Mouse (Mus musculus) MEL (cell line): ENCODE results near the gene Hspa12a. TPM values are rescaled to one million over a fixed set of nuclear protein-coding genes. Genes with fewer than 3 reads are reported as not detected.

ENCODE experiments used
- DNase-seq: peaks from one replicate; pipeline ENCODE4 v3.0.0; 2011; ENCODE audit warnings: low read depth, low spot score
- H3K27ac ChIP-seq: 2 replicates; pipeline ENCODE4 v1.5.1; 2012; ENCODE audit warnings: low read depth, mild to moderate bottlenecking, control low read depth, low read length, moderate library complexity; ENCODE audit not compliant: control insufficient read depth
- H3K27me3 ChIP-seq, 2 experiments: fragments of 150-350 bp in 1 of 2; sonication (generic) in 1 of 2; 2 replicates each; pipeline ENCODE4 v1.6.1; 2012; ENCODE audit warnings: low read length in 2 of 2, mild to moderate bottlenecking in 2 of 2, improper control_type of control experiment in 1 of 2, moderate library complexity in 1 of 2; ENCODE audit not compliant: insufficient read depth in 2 of 2, control insufficient read depth in 1 of 2
- H3K36me3 ChIP-seq, 2 experiments: 2 replicates each; pipeline ENCODE4 v1.6.1; 2012 to 2014; ENCODE audit warnings: low read length in 2 of 2, improper control_type of control experiment in 1 of 2, inconsistent platforms in 1 of 2, mild to moderate bottlenecking in 1 of 2; ENCODE audit not compliant: insufficient read depth in 2 of 2, control insufficient read depth in 1 of 2
- H3K4me1 ChIP-seq, 2 experiments: fragments of 150-350 bp in 1 of 2; sonication (generic) in 1 of 2; 2 replicates each; pipeline ENCODE4 v1.6.1; 2012; ENCODE audit warnings: low read length in 2 of 2, improper control_type of control experiment in 1 of 2, mild to moderate bottlenecking in 1 of 2; ENCODE audit not compliant: insufficient read depth in 2 of 2, control insufficient read depth in 1 of 2
- H3K4me3 ChIP-seq, 2 experiments: fragments of 150-350 bp in 1 of 2; sonication (generic) in 1 of 2; 2 replicates each; pipeline ENCODE4 v1.5.1; 2012; ENCODE audit warnings: low read depth in 2 of 2, low read length in 2 of 2, mild to moderate bottlenecking in 2 of 2, moderate library complexity in 2 of 2, control low read depth in 1 of 2, improper control_type of control experiment in 1 of 2; ENCODE audit not compliant: control insufficient read depth in 1 of 2, insufficient read depth in 1 of 2
- H3K79me2 ChIP-seq: 2 replicates; pipeline ENCODE4 v1.6.1; 2012; ENCODE audit warnings: mild to moderate bottlenecking, low read length, moderate library complexity; ENCODE audit not compliant: control insufficient read depth, poor library complexity, insufficient read depth
- H3K9ac ChIP-seq: 2 replicates; pipeline ENCODE4 v1.6.1; 2012; ENCODE audit warnings: low read depth, mild to moderate bottlenecking, control low read depth, low read length, moderate library complexity; ENCODE audit not compliant: control insufficient read depth, poor library complexity, severe bottlenecking
- H3K9me3 ChIP-seq: fragments of 150-350 bp; sonication (generic); replicated peaks from 2 replicates; pipeline ENCODE4 v1.6.1; 2012; ENCODE audit warnings: mild to moderate bottlenecking, low read length, improper control_type of control experiment, moderate library complexity; ENCODE audit not compliant: insufficient read depth
- CTCF ChIP-seq, 3 experiments: IDR thresholded peaks in 2 of 3; conservative IDR thresholded peaks in 1 of 3; 2 replicates each; pipeline ENCODE4 v1.5.1; 2011 to 2012; ENCODE audit warnings: low read length in 3 of 3, low read depth in 2 of 3, mild to moderate bottlenecking in 2 of 3, improper control_type of control experiment in 1 of 3, inconsistent platforms in 1 of 3, mixed read lengths in 1 of 3, moderate library complexity in 1 of 3; ENCODE audit not compliant: control insufficient read depth in 1 of 3, insufficient read depth in 1 of 3, poor library complexity in 1 of 3, severe bottlenecking in 1 of 3
- JUND ChIP-seq: IDR thresholded peaks from 2 replicates; pipeline ENCODE4 v1.6.1; 2011; ENCODE audit warnings: low read depth, mild to moderate bottlenecking, improper control_type of control experiment, low read length
- MAZ ChIP-seq: IDR thresholded peaks from 2 replicates; pipeline ENCODE4 v1.6.1; 2012; ENCODE audit warnings: low read depth, mild to moderate bottlenecking, inconsistent platforms, low read length, improper control_type of control experiment
- MEF2A ChIP-seq: IDR thresholded peaks from 2 replicates; pipeline ENCODE4 v1.6.1; 2014; ENCODE audit warnings: low read depth, mild to moderate bottlenecking, inconsistent platforms, low read length, improper control_type of control experiment; ENCODE audit not compliant: poor library complexity, insufficient replicate concordance, severe bottlenecking; ENCODE audit errors: extremely low read depth
- MYB ChIP-seq: IDR thresholded peaks from 2 replicates; pipeline ENCODE4 v1.6.1; 2011; ENCODE audit warnings: mild to moderate bottlenecking, low read depth, low read length, improper control_type of control experiment
- NELFE ChIP-seq: IDR thresholded peaks from 2 replicates; pipeline ENCODE4 v1.6.1; 2011; ENCODE audit warnings: low read depth, low read length, improper control_type of control experiment
- NRF1 ChIP-seq: IDR thresholded peaks from 2 replicates; pipeline ENCODE4 v1.6.1; 2014; ENCODE audit warnings: low read depth, mild to moderate bottlenecking, inconsistent platforms, low read length, improper control_type of control experiment, moderate library complexity; ENCODE audit not compliant: poor library complexity, insufficient read depth, severe bottlenecking
- POLR2A ChIP-seq, 2 experiments: IDR thresholded peaks; 2 replicates each; pipeline ENCODE4 v1.6.1; 2011 to 2012; ENCODE audit warnings: low read length in 2 of 2, mild to moderate bottlenecking in 2 of 2, control low read depth in 1 of 2, improper control_type of control experiment in 1 of 2, low read depth in 1 of 2, moderate library complexity in 1 of 2; ENCODE audit not compliant: control insufficient read depth in 1 of 2, insufficient read depth in 1 of 2, poor library complexity in 1 of 2
- RAD21 ChIP-seq: IDR thresholded peaks from 2 replicates; pipeline ENCODE4 v1.6.1; 2011; ENCODE audit warnings: mild to moderate bottlenecking, low read depth, low read length, improper control_type of control experiment
- SIN3A ChIP-seq: IDR thresholded peaks from 2 replicates; pipeline ENCODE4 v1.6.1; 2012; ENCODE audit warnings: low read length, improper control_type of control experiment, inconsistent platforms
- SMC3 ChIP-seq: IDR thresholded peaks from 2 replicates; pipeline ENCODE4 v1.6.1; 2011; ENCODE audit warnings: low read depth, low read length, improper control_type of control experiment
- TBP ChIP-seq: IDR thresholded peaks from 2 replicates; pipeline ENCODE4 v1.8.0; 2011; ENCODE audit warnings: low read depth, low read length, improper control_type of control experiment
- TCF12 ChIP-seq: IDR thresholded peaks from 2 replicates; pipeline ENCODE4 v1.6.1; 2014; ENCODE audit warnings: low read depth, mild to moderate bottlenecking, inconsistent platforms, low read length, improper control_type of control experiment, moderate library complexity
- UBTF ChIP-seq: IDR thresholded peaks from 2 replicates; pipeline ENCODE4 v1.6.1; 2012; ENCODE audit warnings: low read depth, mild to moderate bottlenecking, inconsistent platforms, low read length, improper control_type of control experiment, moderate library complexity, borderline replicate concordance; ENCODE audit not compliant: insufficient read depth
- USF2 ChIP-seq, 2 experiments: IDR thresholded peaks; 2 replicates each; pipeline ENCODE4 v1.6.1; 2011 to 2012; ENCODE audit warnings: improper control_type of control experiment in 2 of 2, low read length in 2 of 2, borderline replicate concordance in 1 of 2, inconsistent platforms in 1 of 2, low read depth in 1 of 2, mild to moderate bottlenecking in 1 of 2; ENCODE audit not compliant: insufficient read depth in 1 of 2
- ZMIZ1 ChIP-seq: IDR thresholded peaks from 2 replicates; pipeline ENCODE4 v1.6.1; 2012; ENCODE audit warnings: low read depth, mild to moderate bottlenecking, inconsistent platforms, low read length, improper control_type of control experiment, moderate library complexity
- polyA plus RNA-seq, 2 experiments: library from polyadenylated mRNA; stranded (reverse) in 1 of 2; unstranded in 1 of 2; fragments of >175 nt in 1 of 2; fragments of >200 nt in 1 of 2; gene quantifications; 2 replicates each; pipeline versions ENCODE4 v1.2.1 to v1.2.4; 2012; ENCODE audit warnings: low replicate concordance in 2 of 2, low read depth in 1 of 2; ENCODE audit not compliant: insufficient read length in 2 of 2, insufficient read depth in 1 of 2, missing spikeins in 1 of 2
- total RNA-seq: library from RNA; depleted of rRNA; stranded (reverse); fragments of 300-350 nt; gene quantifications from 2 replicates; pipeline ENCODE4 v1.2.3, GENCODE M21; 2012

The Hspa12a gene
- total and polyA plus RNA-seq, 3 experiments, result not detected

DNA sequence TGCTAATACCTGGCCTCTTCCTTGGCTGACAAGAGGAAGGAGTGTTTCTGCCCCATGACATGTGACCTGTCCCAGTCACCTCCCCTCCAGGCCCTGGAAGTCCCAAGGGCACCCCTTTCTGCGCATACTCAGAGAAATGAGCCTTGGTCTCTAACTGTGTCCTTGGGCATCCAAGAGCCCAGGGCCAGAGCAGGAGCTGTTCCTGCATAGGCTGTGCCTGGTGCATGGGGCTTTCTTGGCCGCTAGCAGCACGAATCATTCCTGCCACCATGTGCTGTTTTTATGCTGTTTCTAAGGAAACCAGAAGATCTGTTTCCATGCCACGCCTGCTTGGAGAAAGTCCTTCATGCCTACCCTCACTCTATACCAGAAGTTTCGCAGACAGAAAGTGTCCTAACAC, 132.9 kb downstream of the Hspa12a start:
- Histone ChIP-seq H3K9me3 (no peaks in the 10 kb centered on the region), H3K4me1 (no peaks in the 10 kb centered on the region), H3K79me2 (no peaks in the 10 kb centered on the region), H3K4me3 (no peak overlapping the region)
- no peak for TF ChIP-seq MEF2A
- TF ChIP-seq MAZ, result no peak
- no peak for TF ChIP-seq NELFE
- TF ChIP-seq, all 39 proteins: peak for 0
- Histone ChIP-seq H3K36me3 (no peaks in the 10 kb centered on the region), H3K27me3 (no peaks in the 10 kb centered on the region), H3K9ac (no peak overlapping the region), H3K27ac (no peak overlapping the region)
- no peak for DNase-seq

DNA sequence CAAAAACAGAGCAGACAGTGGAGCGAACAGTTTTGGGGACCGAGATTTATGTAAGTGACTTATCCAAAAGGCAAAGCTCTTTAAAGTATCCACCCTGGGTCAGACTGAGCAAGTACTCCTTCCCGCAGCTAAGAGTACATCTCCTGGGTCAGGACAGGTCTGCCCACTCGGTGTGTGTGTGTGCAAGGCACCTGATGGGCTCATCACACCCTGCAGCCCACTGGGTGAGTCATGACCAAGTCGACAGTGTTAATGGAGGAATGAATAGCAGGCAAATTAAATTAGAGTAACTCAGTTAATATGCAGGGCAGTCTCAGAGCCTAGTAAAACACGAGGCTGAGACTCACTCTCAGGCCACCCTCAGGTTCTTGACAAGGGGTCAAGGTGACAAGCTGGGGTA, 134.6 kb downstream of the Hspa12a start:
- H3K36me3 ChIP-seq, result no peaks in the 10 kb centered on the region
- H3K4me1 ChIP-seq, result no peaks in the 10 kb centered on the region
- no peak overlapping the region for H3K27ac ChIP-seq
- no peak for TF ChIP-seq USF2 (IDR thresholded peaks at IDR 0.05; ENCODE audit: borderline replicate concordance in 1 of 2, insufficient read depth in 1 of 2, low read depth in 1 of 2, low read length in 2 of 2)
- no peak for TF ChIP-seq ZMIZ1
- TF ChIP-seq NRF1, result no peak
- no peak for TF ChIP-seq MAZ
- TF ChIP-seq UBTF, result no peak
- no peak for TF ChIP-seq JUND
- TF ChIP-seq TCF12, result no peak
- no peak for TF ChIP-seq TBP
- TF ChIP-seq MYB, result no peak
- TF ChIP-seq POLR2A (IDR thresholded peaks at IDR 0.05; ENCODE audit: control insufficient read depth in 1 of 2, insufficient read depth in 1 of 2, low read depth in 1 of 2, low read length in 2 of 2, poor library complexity in 1 of 2), result no peak
- TF ChIP-seq, all 39 proteins: peak for 0
- H3K9me3 ChIP-seq, result no peaks in the 10 kb centered on the region
- no peaks in the 10 kb centered on the region for H3K79me2 ChIP-seq
- no peaks in the 10 kb centered on the region for H3K27me3 ChIP-seq
- H3K9ac ChIP-seq, result no peak overlapping the region
- DNase-seq, result no peak
- H3K4me3 ChIP-seq, result no peak overlapping the region

GRCm38 (mm10) chr19:58806364-58806763, 137.1 kb downstream of the Hspa12a start:
- no peaks in the 10 kb centered on the region for H3K4me1 ChIP-seq
- TF ChIP-seq RAD21 (peak; percentile 18), CTCF (IDR thresholded peaks at IDR 0.05 in 2 of 3, conservative IDR thresholded peaks at IDR 0.05 in 1 of 3; ENCODE audit: control insufficient read depth in 1 of 3, insufficient read depth in 1 of 3, low read depth in 2 of 3, low read length in 3 of 3, poor library complexity in 1 of 3, severe bottlenecking in 1 of 3) (peak; percentile 28 to 49 (median 35)), SMC3 (peak; percentile 36), SIN3A (no peak)
- TF ChIP-seq, all 39 proteins: peak for 3
- Histone ChIP-seq H3K27me3 (no peaks in the 10 kb centered on the region), H3K9ac (no peak overlapping the region), H3K79me2 (no peaks in the 10 kb centered on the region), H3K36me3 (no peaks in the 10 kb centered on the region), H3K4me3 (no peak overlapping the region), H3K27ac (no peak overlapping the region), H3K9me3 (no peaks in the 10 kb centered on the region)
- no peak for DNase-seq
